Mouse (Mus musculus) cerebellum, adult 18-20 months (tissue): ENCODE data around the gene Gmfb.
"Not testable (repeated sequence)": the region's sequence is repeated elsewhere in the genome, so short reads cannot be mapped to it uniquely, and the experiment has no call there.

ENCODE experiments used
- DNase-seq, 2 experiments: peaks; one replicate each; pipeline ENCODE4 v3.0.0; 2021

Gene Gmfb

DNA sequence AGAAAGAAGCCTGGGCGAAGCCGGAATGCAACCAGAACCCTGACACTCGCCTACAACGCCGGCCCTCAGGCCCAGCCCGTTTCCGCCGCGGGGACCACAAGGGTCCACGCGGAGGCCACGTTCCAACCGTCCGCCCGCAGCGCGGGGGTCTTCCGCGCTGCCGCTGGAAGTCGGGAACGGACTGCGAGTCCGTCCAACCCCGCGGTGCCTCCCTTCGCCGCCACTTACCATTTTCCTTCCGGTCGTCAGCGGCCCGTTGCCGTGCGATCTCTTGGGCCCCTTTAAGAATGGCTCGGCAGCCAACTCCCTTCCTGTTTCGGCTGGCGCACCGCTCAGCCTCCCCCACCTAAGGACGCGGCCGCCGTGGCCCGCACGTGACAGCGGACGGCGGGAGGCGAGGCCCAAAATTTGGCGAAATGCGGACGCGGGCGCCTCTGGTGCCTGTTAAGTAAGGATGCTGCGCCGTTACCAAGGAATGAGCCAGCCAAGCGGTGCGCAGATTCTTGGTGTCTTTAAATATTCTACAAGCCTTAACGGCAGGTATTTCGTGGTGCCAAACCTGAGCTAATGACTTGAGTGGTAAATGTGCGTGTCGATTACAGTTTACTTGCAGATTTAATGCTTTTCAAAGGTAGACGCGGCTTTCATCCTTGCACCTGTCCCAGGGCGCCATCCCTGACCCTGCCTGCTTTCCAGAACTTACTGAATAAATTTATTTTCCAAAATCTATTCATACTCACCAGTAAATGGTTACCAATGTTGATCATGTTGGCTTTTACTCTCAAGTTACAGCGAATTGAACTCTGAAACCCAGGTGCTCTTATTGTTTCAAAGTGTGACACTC lies at the start of gene Gmfb:
TSS of gene Gmfb (minus strand) at position 370 of the 844 bp plus-strand sequence.
- DNase-seq = peak; percentile 94 to 98

GRCm38 (mm10) chr14:46862922-46863321 lies 40.9 kb upstream of the Gmfb start:
- no peak for DNase-seq

DNA sequence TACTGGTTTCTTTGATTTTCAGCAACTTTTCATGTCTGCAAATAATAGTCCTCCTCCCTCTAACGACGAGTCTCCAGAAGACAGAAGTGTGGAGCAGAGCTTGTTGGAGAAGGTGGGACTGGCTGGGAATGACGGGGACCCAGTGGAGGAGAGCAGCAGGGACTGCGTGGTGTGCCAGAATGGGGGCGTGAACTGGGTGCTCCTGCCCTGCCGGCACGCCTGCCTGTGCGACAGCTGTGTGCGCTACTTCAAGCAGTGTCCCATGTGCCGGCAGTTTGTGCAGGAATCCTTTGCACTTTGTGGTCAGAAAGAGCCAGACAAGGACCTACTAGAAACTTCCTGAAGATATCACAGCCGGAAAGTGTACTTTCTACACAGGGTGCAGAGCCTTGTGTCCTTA lies 31.6 kb upstream of the Gmfb start:
- no peak for DNase-seq

- no peak for DNase-seq
Observed at GRCm38 (mm10) chr14:46849769-46850168, 27.7 kb upstream of the Gmfb start.

- DNase-seq = no peak
Observed at GRCm38 (mm10) chr14:46848736-46849135, 26.7 kb upstream of the Gmfb start.

GRCm38 (mm10) chr14:46848063-46848590 lies 26.1 kb upstream of the Gmfb start:
- DNase-seq = no peak

GRCm38 (mm10) chr14:46845706-46846105 lies 23.7 kb upstream of the Gmfb start:
- DNase-seq = no peak

DNA sequence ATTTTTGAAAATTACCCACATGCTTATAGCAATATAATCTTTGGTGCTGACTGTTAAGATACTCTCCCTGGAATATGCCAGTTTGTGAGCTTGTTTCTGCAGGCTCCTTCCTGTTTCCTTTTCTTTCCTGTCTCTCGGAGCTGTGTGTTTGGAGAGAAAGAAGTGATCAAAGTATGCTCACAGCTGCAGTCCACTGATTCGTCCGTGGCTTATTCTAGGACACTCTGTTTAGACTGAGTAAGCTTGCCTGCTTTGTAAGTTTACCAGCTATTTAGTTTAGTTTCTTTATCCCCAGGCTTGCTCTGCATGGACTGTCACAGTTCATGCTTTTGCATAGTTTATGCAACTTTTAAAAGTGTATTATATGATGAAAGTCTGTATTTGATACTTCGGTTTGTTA lies 17.3 kb upstream of the Gmfb start:
- no peak for DNase-seq

DNA sequence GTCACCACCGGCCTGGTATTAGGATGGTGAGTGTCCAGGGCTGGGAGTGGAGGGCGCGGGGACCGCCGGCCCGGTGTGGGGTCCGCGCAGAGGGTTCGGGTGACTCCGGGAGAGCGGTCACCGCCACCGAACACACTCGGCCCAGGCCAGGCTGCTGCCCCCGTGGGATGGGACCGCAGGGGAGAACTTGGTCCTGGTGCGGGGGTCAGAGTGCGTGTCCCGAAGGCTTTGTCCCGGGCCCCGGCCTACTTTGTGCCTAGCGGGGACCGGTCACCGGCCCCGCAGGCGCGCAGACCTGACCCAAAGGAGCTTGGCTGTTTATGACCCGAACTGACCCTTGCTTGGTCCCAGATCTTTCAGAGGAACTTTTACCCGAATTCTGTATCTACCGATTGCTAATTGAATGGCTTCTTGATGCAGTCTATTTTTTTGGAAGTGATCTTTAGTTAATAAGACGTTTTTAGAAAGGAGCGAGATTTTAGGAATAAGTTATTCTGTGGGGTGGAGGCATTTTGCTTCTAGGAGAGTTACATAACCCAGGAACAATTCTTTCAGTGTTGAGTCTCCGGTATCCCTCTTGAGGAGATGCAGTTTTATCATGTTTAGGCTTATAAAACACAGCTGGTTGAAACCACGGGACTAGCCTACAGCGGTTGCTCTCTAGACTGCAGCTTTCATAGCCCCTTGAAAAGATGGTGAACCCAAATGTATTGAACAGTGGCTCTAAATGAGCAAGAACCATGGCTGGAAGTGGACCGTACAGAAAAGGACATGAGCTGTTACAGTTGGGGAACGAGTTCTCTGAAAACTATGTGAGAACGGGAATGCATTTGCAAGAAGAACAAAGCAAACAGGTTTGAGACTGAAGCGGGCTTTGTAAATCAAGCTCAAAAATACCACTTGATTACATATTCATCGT lies 10.6 kb upstream of the Gmfb start:
- peak; percentile 34 to 43 for DNase-seq

DNA sequence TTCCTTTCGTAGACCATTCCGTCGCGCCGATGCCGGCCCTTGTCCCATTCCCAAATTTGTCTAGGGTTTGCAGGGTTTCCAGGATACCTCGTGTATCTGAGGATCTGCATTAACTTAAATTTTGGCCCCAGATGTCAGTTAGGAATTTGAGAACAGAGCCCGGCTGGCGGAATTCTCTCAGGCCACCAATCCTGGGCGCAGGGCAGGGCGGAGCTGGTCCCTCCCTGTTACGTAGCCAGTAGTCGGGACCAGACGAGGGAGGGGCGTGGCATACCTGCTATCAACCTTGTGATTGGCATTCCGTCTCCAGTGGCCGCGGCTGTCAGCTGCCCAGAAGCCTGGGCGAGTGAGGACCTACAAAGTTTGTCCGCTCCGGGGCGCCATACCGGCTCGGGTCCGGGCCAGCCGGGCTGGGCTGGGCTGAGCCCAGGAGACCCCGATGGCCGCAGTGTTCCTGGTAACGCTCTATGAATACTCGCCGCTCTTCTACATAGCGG lies 9.8 kb upstream of the Gmfb start, which contains the start of gene Cgrrf1:
TSS of gene Cgrrf1 (plus strand) at position 289 of the 497 bp plus-strand sequence.
- DNase-seq = peak; percentile 96 to 99

- DNase-seq = no peak
Observed at GRCm38 (mm10) chr14:46831295-46831694, 9.3 kb upstream of the Gmfb start.

GRCm38 (mm10) chr14:46827430-46827829 lies 5.4 kb upstream of the Gmfb start:
- DNase-seq = no peak

- DNase-seq = no peak
Observed at GRCm38 (mm10) chr14:46823996-46824395, 2.0 kb upstream of the Gmfb start.

GRCm38 (mm10) chr14:46821271-46821872 lies 670 bp downstream of the Gmfb start:
- peak in 1 of 2 experiments; percentile 40 for DNase-seq

DNA sequence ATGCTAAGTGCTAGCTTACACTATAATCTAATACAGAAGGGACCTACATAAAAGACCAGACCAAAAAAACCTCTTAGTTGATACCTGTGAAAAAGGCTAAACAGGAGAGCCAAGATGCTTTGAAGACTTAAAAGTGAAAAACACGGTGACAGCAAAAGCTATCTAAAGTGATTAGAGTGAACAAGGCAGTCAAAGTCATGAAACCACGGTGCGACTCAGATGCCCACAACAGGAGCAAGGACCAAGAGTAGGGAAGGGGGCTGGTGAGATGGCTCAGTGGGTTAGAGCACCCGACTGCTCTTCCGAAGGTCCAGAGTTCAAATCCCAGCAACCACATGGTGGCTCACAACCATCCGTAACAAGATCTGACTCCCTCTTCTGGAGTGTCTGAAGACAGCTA lies 2.1 kb downstream of the Gmfb start:
- DNase-seq = not testable (repeated sequence)

DNA sequence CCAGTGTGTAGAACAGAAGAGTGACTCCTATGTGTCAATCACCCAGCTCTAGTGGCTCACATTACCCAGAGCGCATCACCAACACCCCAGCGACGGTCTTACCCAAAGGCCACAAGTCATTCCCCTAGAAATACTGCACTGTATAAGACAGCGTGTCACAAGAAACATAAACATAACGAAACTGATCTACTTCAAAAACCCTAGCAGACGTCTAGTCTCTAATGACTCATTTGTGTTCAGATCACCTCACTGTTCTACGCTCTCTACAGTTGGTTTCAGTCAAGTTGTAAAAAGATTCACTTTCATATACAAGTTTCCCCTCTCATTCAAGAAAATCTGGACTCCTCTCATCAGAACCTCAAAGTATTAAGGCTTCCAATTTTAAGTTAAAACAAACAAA lies 3.3 kb downstream of the Gmfb start:
- no peak for DNase-seq

- DNase-seq = no peak
Observed at GRCm38 (mm10) chr14:46816916-46817622, 5.0 kb downstream of the Gmfb start.

GRCm38 (mm10) chr14:46815640-46816039 lies 6.4 kb downstream of the Gmfb start:
- no peak for DNase-seq

DNA sequence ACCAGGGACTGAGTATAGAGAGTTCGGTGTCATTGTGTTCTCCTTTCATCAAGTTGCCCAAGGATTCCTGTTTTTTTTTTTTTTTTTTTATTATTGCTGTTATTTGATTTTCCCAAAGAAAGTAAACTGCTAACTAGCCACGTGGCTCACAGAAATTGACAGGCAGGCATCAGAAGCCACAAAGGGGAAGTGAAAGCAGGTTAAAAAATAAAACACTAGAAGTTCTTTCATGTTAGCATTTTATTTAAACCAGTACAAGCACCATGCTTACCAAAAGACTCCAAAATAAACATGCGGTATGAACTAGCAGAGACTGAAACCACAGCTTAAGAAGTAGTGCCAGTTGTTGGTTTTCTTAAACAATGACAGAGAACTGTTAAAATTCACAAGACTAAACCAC lies 14.1 kb downstream of the Gmfb start:
- no peak for DNase-seq

GRCm38 (mm10) chr14:46806186-46806585 lies 15.9 kb downstream of the Gmfb start:
- DNase-seq = no peak

GRCm38 (mm10) chr14:46803791-46804190 lies 18.3 kb downstream of the Gmfb start:
- no peak for DNase-seq

GRCm38 (mm10) chr14:46803259-46803658 lies 18.8 kb downstream of the Gmfb start:
- no peak for DNase-seq
